Mouse (Mus musculus): ENCODE results near the gene Slc25a33.

Slc25a33 gene

DNA sequence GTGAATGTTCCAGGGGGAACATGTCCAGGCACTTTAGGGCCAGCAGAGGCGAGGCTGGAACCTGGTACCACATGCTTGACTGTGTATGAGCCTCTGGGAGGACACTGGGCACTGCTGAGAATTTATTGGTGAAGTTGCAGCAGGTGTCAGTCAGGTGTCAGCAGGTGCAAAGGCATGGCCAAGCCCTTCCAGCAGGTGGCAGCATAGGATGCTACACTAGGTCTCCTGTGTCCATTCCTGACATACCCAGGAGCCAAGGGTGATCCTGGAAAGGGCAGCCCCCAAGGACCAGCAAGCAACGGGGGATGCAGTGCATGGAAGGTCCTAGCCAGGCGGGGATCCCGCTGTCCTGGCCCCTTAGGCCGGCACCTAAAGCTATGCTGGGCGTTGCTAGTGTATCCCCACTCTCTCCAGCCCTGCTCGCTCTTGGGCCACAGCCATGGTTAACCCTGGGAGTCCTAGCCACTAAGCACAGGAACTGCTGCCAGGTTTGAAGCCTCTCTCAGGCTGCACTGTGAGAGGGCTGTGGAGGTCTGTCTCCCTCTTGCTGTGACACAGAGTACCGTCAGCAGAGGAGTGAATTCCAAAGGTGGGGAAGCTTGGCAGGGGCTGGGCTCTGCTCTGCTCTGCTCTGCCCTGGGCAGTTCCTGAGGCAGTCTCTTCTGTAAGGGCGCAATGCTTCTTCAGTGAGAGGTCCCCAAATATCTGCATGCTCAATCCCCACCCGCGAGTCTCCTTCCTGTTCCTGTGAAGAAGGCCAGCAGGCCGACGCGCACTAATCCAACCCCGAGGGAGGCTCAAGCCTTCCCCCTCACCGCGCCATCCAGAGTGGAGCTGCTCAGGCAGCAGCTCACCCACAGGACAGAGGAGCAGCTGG lies 50.0 kb downstream of the Slc25a33 start:
- DNase-seq = peak; percentile 92

DNA sequence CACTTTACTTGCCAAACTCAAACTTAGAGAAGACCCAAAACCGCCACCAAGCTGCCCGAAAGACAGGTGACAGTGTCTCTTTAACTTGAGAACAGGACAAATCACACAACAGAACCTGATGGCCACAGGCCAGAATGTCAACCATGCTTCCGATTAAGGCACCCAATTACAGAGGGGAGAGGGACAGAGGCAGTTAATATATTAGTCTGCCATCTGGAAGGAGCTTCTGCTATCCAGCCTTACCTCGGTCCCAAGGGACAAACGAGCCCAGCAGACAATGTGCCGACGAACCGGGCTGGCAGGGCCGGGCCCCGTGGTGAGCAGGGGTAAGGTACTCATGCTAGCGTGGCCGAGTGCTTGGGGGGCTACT lies 51.1 kb downstream of the Slc25a33 start:
- DNase-seq = no peak

DNA sequence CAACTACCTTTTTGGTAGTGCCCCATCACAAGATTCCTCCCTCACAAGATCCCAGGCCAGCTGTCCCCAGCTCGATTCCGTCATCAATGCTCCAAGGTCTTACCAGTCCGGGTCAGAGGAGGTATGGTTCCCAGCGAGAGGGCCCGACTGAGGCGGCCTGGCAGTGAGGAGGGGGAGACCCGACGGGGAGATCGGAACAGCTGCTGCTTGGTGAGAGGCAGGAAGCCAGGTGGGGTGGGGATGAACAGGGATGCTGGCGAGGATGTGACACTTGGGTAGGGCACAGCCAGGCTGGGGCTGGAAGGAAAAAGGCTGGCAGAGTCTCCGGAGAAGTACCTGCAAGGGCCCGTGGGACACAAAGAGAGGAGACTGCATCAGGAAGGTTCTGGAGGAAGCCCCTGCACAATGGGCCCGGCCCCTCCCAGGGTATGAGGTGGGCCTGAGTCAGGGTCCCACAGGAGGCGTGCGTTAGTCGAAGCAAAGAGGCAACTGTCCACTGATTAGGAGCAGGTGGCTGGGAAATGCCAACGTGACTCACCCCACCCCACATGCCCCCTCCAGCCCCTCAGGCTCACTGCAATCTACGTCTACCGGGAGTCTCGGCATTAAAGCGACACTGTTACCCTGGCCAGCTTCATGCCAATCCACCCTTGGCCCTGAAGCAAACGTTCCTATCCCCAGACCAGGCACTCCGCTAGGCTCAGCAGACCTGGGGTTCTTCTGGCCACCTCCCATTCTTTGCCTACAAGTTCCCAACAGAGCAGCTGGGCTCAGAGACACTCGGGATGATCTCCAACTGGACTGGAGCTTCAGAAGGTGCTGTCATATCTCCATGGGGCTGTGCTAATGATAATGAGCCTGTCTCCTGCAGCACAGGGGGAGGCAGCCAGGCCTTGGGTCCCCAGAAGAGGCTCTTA lies 51.7 kb downstream of the Slc25a33 start:
- DNase-seq = peak; percentile 55

DNA sequence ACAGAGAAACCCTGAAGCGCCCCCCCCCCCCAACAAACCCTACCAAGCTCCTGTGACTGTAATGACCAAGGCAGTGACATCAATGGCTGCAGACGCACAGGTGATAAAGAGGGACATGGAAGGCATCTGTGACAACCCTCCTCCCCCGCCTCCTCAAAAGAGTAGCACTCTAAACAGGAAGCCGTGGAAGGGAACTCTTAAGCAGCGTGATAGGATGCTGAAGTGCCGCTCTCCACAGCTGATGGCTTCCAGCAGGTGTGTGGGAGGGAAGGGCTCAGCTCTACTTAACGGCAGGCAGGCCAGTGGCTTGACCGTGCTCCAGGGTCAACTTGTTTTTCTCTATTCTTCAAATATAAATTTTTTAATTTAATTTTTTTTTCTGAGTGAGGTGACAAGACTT lies 52.9 kb downstream of the Slc25a33 start:
- no peak for DNase-seq

DNA sequence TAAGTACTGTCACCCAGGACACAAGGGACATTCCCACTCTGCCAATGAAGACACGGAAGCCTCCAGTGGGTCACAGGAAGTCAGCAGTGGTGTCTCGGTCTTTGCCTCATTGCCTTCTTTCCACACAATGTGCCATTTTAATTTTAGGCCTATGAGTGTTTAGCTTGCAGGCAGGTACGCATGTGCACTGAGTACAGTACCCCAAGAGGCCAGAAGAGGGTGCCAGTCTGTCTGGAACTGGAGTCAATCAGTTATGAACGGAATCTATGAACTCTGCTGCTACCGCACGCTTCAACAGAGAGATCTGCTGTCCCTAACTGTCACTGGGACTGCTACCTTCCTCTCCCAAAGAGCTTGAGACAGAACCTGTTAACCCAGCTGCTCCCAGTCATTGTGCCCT lies 54.4 kb downstream of the Slc25a33 start:
- DNase-seq = peak; percentile 57

DNA sequence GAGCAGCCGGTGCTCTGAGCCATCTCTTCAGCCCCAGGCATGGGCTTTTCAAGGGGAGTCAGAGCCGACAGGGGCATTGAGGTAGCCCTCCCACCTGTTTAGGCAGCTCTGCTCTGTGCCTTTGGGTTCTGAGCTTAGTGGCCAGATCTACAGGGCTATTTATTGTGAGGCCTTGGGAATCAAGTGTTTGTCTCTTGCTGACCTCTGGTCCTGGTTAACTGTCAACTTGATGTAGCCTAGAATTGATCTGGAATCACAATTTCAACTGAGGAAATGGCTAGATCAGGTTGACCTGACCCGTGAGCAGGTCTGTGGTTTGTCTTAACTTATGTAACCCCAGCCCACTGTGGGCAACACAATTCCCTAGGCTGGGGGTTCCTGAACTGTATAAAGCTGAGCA lies 59.5 kb downstream of the Slc25a33 start:
- DNase-seq = no peak

DNA sequence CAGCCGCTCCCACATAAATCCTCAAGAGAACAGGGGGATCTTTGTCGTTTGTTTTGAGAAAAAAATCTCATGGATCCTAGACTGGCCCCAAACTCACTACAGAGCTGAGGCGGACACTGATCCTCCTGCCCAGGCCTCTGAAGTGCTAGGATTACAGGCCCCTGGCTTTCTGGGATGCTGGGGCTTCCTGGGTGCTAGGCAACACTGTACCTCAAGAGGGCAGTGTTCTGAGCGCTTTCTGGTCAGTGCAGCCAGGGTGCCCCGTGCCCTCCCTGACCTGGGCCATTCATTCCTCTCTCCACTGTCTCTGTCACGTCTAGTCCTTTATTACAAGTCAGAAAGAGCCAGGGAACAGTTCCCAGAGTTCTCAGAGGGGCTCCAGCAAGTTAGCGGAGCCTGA lies 62.1 kb downstream of the Slc25a33 start:
- DNase-seq = peak; percentile 52

DNA sequence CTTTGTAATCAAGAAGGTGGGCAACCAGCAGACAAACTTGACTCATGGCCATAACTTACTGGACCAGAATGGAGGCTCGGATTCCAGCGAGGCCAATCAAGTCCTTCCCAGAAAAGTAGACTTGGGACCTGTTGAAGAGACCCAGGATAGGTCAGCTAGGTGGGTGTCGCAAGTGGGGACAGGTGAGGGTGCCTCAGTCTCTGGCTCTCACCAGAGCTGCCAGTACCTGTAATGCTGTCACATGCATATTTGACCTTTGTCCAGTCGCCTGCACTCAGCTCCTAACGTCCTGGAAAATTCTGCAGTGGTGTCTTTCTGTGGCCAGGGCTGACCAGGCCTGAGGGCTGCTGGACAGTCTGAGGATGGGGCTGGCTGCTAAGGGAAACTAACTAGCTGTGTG lies 62.6 kb downstream of the Slc25a33 start:
- no peak for DNase-seq

DNA sequence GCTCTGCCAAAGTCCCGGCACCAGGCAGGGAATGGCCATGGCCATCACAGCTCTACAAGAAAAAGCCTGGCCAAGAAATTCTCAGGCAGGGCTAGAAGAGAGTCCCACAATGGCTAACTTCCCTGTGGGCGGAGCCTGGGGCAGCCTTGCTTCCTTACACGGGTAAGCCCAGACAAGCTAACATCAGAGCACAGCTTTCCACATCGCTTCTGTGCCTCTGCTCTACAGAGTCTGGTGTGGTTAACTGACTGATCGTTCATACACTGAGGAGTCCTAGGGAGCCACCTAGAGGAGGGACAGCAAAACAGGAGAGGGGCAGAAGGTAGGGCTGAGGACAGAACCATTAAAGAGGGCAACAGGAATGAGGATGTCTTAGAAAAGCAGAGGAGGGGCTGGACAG lies 63.6 kb downstream of the Slc25a33 start:
- no peak for DNase-seq

DNA sequence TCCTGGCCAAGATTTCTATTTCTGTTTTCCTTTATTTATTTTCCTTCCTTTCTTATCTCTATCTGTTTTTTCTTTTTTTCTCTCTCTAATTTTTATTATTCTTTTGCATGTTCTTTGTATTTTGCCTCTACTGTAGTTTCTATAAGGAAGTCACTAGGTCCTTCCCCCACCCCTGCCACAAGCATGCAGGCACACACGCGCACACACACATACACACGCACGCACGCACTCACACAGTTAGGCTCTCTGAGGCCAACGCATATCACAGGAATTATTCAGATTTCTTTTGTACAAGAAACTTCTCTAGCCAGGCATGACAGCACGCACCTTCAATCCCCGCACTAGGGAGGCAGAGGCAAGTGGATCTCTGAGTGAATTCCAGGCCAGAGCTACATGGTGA lies 68.1 kb downstream of the Slc25a33 start:
- DNase-seq = no peak

DNA sequence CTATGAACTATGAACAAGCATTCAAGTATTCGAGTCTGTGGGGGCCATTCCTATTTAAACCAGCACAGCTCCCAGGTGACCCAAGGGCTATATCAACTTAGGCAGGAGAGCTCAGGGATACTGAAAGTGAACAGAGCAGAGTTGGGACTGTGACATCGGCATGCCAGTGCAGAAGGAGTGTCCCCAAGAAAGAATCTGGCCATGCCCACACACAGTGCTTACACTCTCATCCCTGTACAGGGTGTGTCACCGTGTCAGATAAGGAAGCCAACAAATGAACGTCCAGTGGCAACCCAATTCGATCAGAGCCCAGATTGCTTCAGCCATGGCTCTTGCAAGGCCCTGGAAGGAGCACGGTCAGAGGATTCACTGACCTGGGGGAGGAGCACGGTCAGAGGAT lies 68.8 kb downstream of the Slc25a33 start:
- DNase-seq = no peak

DNA sequence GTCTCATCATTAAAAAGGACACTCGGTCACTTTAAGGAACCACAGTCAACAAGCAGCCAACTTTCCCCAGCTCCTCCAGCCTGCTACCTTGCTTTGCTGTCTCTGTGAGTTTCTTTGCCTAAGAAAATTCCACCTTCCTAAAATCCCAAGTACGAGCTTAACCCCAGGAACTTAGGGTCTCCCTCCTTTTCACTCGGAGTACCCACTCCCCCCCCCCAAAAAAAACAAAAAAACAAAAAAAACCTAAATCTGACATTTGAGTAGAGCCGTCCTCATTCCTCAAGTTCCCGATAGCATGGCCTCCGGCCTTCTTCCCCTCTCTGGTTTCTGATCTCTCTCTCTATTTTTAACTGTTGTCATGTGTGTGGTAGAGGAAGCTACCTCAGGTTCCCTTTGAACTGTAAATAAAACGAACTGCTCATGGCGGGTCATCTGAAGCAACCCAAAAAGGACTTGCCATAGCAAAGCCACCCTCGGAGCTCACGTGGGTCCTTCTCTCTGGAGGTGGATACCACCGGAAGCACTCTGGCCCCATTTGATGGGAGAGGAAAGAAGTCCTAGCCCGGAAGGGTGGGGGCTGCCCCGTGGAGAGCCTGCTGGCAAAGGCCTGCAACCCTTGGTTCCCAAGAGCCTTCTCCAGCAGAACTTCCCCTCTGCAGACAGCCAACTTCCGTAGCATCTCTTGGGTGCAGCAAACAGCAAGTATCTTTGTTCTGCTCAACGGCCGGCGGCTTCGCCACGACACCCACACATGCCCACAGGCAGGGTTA lies 71.7 kb downstream of the Slc25a33 start, which contains the start of gene Pik3cd:
Pik3cd (minus strand) TSS at position 362 of the 770 bp plus-strand sequence.
- DNase-seq = no peak

DNA sequence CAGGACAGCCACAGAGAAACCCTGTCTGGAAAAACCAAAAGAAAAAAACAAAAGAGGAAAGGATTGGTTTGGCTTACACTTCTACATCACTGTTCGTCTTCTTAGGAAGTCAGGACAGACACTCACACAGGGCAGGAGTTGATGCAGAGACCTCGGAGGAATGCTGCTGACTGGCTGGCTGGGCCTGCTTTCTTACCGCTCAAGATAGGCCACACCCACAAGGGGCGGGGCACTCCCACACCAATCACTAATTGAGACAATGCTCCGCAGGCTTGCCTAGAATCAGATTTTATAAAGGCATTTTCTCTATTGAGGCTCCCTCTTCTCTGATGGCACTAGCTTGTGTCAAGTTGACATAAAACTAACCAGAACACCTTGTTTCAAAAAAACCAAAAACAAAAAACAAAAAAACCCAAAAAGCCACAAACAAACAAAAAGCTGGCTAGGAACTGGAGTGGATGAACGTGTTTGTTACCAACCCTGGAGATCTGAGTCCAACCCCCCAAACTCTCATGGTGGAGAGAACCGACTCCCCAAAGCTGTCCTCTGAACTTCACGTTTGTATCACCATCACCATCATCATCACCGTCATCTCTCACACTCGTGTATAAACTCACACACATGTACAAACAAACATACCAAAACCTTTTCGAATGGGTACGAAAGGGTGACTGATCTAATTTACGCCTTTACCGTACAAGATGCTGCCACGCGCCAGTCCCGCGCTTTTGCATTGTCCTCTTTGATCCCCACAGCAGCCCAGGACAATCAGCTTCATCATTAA lies 72.5 kb downstream of the Slc25a33 start:
- DNase-seq = no peak

DNA sequence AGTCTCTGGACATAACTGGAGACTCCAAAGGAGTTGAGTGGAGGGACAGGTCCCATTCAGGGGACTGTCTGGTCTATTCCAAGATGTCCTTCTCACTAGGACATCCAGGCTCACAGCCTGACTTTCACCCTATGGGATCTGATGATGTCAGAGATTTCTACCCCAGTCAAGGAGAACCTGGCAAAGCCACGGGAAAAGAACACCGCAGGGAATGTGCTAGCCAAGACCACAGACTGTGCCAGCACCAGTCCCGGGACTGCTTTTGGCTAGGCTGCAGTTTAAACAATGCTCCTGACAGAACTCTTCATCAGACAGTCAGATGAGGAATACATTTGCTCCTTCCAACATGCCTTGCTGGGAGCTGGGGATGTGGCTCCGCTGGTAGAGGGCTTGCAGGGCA lies 74.1 kb downstream of the Slc25a33 start:
- no peak for DNase-seq

DNA sequence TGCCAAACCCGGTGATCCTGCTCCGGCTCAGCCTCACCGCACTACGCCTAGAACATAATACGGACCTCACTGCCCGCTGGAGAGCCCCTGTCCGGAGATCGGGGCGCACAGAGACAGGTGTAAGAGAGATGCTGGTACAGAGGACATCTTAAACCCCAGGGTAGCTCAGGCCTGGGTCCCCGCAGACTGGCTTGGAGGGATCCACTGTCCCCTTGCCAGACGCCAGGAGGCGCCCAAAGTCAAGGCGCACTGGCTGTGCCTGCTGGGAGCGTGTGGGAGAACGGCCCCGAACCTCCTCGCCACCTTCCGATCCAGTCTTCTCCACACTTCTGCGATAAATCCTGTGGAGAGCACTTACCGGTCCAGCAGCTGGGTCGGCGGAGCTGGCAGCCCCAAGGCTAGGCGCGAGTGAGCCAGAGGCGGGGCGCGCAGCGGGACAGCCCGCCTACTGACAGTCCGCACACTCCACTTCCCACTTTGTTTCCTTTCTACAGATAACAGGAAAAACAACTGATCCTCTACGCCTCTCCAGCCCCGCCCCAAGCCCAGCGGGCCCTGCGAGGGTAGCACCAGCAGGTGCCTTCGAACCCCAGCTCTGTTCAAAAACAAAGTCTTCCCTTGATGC lies 75.8 kb downstream of the Slc25a33 start:
- no peak for DNase-seq

DNA sequence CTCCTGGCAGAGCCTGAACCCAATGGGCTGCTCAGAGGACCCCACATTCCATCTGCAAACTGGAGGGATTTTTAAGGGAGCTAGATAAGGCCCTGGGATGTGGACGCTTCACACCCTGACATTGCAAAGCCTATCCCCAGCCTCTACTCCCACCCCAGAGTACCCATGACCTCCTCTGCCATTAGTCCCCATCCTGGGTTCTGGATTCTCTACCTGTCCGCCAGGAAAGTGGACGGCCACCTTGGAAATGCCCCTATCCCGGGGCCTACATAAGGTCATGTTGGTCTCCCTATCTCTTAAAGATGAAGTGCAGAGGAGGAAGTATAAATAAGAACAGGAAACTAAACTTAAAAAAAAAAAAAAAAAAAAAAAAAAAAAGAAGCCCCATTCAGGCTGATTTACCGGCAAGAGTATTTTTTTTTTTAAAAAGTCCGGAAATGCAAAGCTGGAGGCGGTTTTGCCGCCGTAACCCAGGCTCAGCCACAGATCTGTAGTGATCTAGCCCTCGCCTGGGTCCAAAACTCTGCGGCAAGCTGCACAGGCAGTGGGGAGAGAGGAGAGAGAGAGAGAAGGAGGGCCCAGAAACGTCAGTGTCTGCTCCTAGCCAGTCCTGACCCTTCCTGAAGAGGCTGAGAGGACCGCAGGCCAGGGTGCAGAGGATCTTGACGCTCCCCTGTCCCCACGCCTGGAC lies 76.4 kb downstream of the Slc25a33 start:
- DNase-seq = no peak

DNA sequence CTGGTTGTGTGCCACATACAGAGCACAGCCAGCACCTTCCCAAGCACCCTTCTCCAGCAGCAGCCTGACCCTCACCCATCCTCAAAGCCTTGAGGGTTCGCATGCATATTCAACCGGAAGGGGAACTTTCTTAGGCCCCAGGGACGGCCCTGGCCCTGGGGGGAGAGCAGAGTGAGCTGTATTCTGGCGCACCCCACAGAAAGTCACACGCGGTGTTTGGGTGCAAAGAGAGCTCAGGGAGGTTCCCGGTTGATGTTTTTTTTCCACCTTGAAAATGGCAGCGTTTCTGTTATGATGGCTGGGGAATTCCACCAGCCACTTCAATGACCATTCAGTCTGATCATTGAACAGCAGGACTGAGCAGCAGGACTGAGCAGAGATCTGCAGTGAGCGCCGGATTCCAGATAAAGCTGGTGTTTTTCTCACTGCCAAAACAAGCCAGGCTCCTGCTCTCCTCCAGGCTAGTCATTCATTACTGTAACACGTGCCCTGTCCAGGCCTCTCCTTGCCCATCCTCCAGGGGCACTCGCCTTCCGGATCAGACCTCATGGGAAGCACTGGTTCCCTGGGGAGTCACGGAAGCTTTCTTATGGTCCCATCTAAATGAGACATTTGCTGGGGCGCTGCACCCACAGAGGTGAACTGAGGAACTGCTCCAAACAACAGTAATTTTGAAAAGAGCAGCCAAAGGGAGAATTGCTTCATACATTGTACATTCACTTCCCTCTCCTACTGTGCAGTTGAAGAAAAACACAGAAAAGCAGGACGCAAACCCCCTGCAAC lies 77.7 kb downstream of the Slc25a33 start:
- DNase-seq = no peak

Measured in cerebellum, adult 8-10 months (tissue).